Comparison of ENCODE assay signal across 8 mouse cellular contexts in genomic region chr5:122379374-122380155, GRCm38 (mm10). TPM values are rescaled to one million over a fixed set of nuclear protein-coding genes. Genes with fewer than 3 reads are reported as not detected.
A peak's percentile ranks its signal among the peaks of the same experiment; 100 is the strongest.
DNase-seq lines count a peak whose midpoint lies in the region; ATAC-seq and TF ChIP-seq lines count a peak whose summit lies in the region.

No protein-coding gene starts in this region.

- no peaks in the 10 kb centered on the region for H3K4me1 ChIP-seq in lung, embryonic 15.5 days
- no peaks in the 10 kb centered on the region for H3K4me1 ChIP-seq in olfactory bulb, adult 2 months (ENCODE audit: control insufficient read depth, insufficient read depth, low read length)

- peak; percentile 69 to 93 for ATAC-seq in hematopoietic stem cell, adult 5-6 weeks (replicated peaks in 1 of 2; ENCODE audit: insufficient read depth in 1 of 2, low FRiP score in 2 of 2, low TSS enrichment in 1 of 2, low read depth in 1 of 2, poor library complexity in 2 of 2, severe bottlenecking in 2 of 2)
- ATAC-seq in lung, embryonic 15.5 days (ENCODE audit: borderline replicate concordance, extremely low read depth, low FRiP score, low TSS enrichment): peak; percentile 55; the same call in 1 of the 2 replicates

- no peak for TF ChIP-seq POLR2A in brain, embryonic 14.5 days (IDR thresholded peaks at IDR 0.05; ENCODE audit: borderline replicate concordance, extremely low read depth, insufficient read depth, insufficient read length, poor library complexity, severe bottlenecking)
- no peak for TF ChIP-seq POLR2A in olfactory bulb, adult 2 months (IDR thresholded peaks at IDR 0.05; ENCODE audit: insufficient read depth, low read depth, low read length)

- WGBS in lung, embryonic 15.5 days: 47% methylated on average over 11 of the region's 11 CpGs
- WGBS in olfactory bulb, adult 2 months: 49% methylated on average over 11 of the region's 11 CpGs

- no peak overlapping the region for H3K9ac ChIP-seq in lung, embryonic 15.5 days

- TF ChIP-seq CTCF in brain, embryonic 14.5 days (IDR thresholded peaks at IDR 0.05; ENCODE audit: borderline replicate concordance, extremely low read depth, insufficient read depth, insufficient read length): peak; percentile 92
- TF ChIP-seq CTCF in olfactory bulb, adult 2 months (IDR thresholded peaks at IDR 0.05; ENCODE audit: insufficient read depth, low read depth, low read length): peak; percentile 71

- DNase-seq in ES-CJ7 (ENCODE audit: low read depth, low spot score): peak; percentile 87
- peak; percentile 86 for DNase-seq in brain, embryonic 14.5 days (ENCODE audit: low read depth)
- DNase-seq in fibroblast of lung, adult 2 months (ENCODE audit: low read depth): peak; percentile 46
- DNase-seq in layer of hippocampus, adult 8-10 months (ENCODE audit: low spot score in 2 of 2): peak; percentile 74 to 86
- peak; percentile 81 for DNase-seq in thymus, postnatal 0 days (ENCODE audit: low spot score)

- H3K36me3 ChIP-seq in lung, embryonic 15.5 days: peaks cover 36% of the 10 kb centered on the region

- no peaks in the 10 kb centered on the region for H3K9me3 ChIP-seq in lung, embryonic 15.5 days

- no peak overlapping the region for H3K4me3 ChIP-seq in lung, embryonic 15.5 days
- H3K4me3 ChIP-seq in olfactory bulb, adult 2 months (ENCODE audit: insufficient read depth, low read depth, low read length): no peak overlapping the region

- no peak overlapping the region for H3K27ac ChIP-seq in lung, embryonic 15.5 days
- H3K27ac ChIP-seq in olfactory bulb, adult 2 months (ENCODE audit: insufficient read depth, low read depth, low read length): no peak overlapping the region

- no peaks in the 10 kb centered on the region for H3K27me3 ChIP-seq in lung, embryonic 15.5 days

- no peak overlapping the region for H3K4me2 ChIP-seq in lung, embryonic 15.5 days

RNA-seq across cellular contexts. Expression of gene Fam216a, which starts 7.4 kb away (rescaled TPM):
- polyA plus RNA-seq in brain, embryonic 14.5 days (2012; rRNA removed): 127 and 158 TPM in 2 replicates
- 45.0 and 52.0 TPM in 2 replicates for total RNA-seq in hematopoietic stem cell, adult 5-6 weeks (2017)
- 10 to 100 TPM; 70.9 to 74.0 (median 72.8) TPM for total RNA-seq in layer of hippocampus, adult 8-10 months (2022)
- polyA plus RNA-seq in lung, embryonic 15.5 days (2015; fragmentation: Nextera tagmentation; extraction: Ambion mirVana): 72.4 and 74.9 TPM in 2 replicates
- polyA plus RNA-seq in olfactory bulb, adult 2 months (2012; ENCODE audit: insufficient read depth, insufficient read length, low replicate concordance, missing spikeins): not detected in 2 replicates
- 91.0 and 92.1 TPM in 2 replicates for polyA plus RNA-seq in thymus, postnatal 0 days (2015; fragmentation: Nextera tagmentation; extraction: Ambion mirVana)

RNA-seq across cellular contexts. Expression of gene Gpn3, which starts 7.9 kb away (rescaled TPM):
- polyA plus RNA-seq in brain, embryonic 14.5 days (2012; rRNA removed): 40.1 and 64.1 TPM in 2 replicates
- total RNA-seq in hematopoietic stem cell, adult 5-6 weeks (2017): 36.6 and 50.0 TPM in 2 replicates
- 10 to 100 TPM; 20.7 to 29.4 (median 27.1) TPM for total RNA-seq in layer of hippocampus, adult 8-10 months (2022)
- polyA plus RNA-seq in lung, embryonic 15.5 days (2015; fragmentation: Nextera tagmentation; extraction: Ambion mirVana): 70.5 and 70.7 TPM in 2 replicates
- not detected in 2 replicates for polyA plus RNA-seq in olfactory bulb, adult 2 months (2012; ENCODE audit: insufficient read depth, insufficient read length, low replicate concordance, missing spikeins)
- polyA plus RNA-seq in thymus, postnatal 0 days (2015; fragmentation: Nextera tagmentation; extraction: Ambion mirVana): 91.2 and 93.3 TPM in 2 replicates

RNA-seq across cellular contexts. Expression of gene Arpc3, which starts 12.1 kb away (rescaled TPM):
- polyA plus RNA-seq in brain, embryonic 14.5 days (2012; rRNA removed): 265 and 282 TPM in 2 replicates
- 691 and 855 TPM in 2 replicates for total RNA-seq in hematopoietic stem cell, adult 5-6 weeks (2017)
- 100 to 1,000 TPM; 232 to 259 (median 252) TPM for total RNA-seq in layer of hippocampus, adult 8-10 months (2022)
- polyA plus RNA-seq in lung, embryonic 15.5 days (2015; fragmentation: Nextera tagmentation; extraction: Ambion mirVana): 152 and 160 TPM in 2 replicates
- 430 TPM in 1 of 2 replicates, not detected in the other for polyA plus RNA-seq in olfactory bulb, adult 2 months (2012; ENCODE audit: insufficient read depth, insufficient read length, low replicate concordance, missing spikeins)
- 238 TPM in 2 replicates for polyA plus RNA-seq in thymus, postnatal 0 days (2015; fragmentation: Nextera tagmentation; extraction: Ambion mirVana)

RNA-seq across cellular contexts. Expression of gene Vps29, which starts 25.4 kb away (rescaled TPM):
- polyA plus RNA-seq in brain, embryonic 14.5 days (2012; rRNA removed): 135 and 150 TPM in 2 replicates
- 57.3 and 63.2 TPM in 2 replicates for total RNA-seq in hematopoietic stem cell, adult 5-6 weeks (2017)
- total RNA-seq in layer of hippocampus, adult 8-10 months (2022): 100 to 1,000 TPM; 164 to 207 (median 188) TPM
- 211 and 224 TPM in 2 replicates for polyA plus RNA-seq in lung, embryonic 15.5 days (2015; fragmentation: Nextera tagmentation; extraction: Ambion mirVana)
- polyA plus RNA-seq in olfactory bulb, adult 2 months (2012; ENCODE audit: insufficient read depth, insufficient read length, low replicate concordance, missing spikeins): 225 TPM in 1 of 2 replicates, not detected in the other
- 198 and 215 TPM in 2 replicates for polyA plus RNA-seq in thymus, postnatal 0 days (2015; fragmentation: Nextera tagmentation; extraction: Ambion mirVana)

RNA-seq across cellular contexts. Expression of gene Rad9b, which starts 25.5 kb away (rescaled TPM):
- 21.8 and 24.6 TPM in 2 replicates for polyA plus RNA-seq in brain, embryonic 14.5 days (2012; rRNA removed)
- 14.4 and 24.3 TPM in 2 replicates for total RNA-seq in hematopoietic stem cell, adult 5-6 weeks (2017)
- 1 to 10 TPM; 3.2 to 5.0 (median 4.1) TPM for total RNA-seq in layer of hippocampus, adult 8-10 months (2022)
- 7.7 and 9.2 TPM in 2 replicates for polyA plus RNA-seq in lung, embryonic 15.5 days (2015; fragmentation: Nextera tagmentation; extraction: Ambion mirVana)
- polyA plus RNA-seq in olfactory bulb, adult 2 months (2012; ENCODE audit: insufficient read depth, insufficient read length, low replicate concordance, missing spikeins): not detected in 2 replicates
- polyA plus RNA-seq in thymus, postnatal 0 days (2015; fragmentation: Nextera tagmentation; extraction: Ambion mirVana): 11.5 and 12.3 TPM in 2 replicates

Comparison
In these comparisons a context has a peak if more than half of its experiments do, and no peak if none do; other contexts are left out.
1. RNA of gene Fam216a, which starts 7.4 kb away (polyA plus RNA-seq): 127 to 158 TPM in brain, embryonic 14.5 days, 91.0 to 92.1 TPM in thymus, postnatal 0 days and 72.4 to 74.9 TPM in lung, embryonic 15.5 days; not detected in olfactory bulb, adult 2 months; every median in the first group is over 10 times any median in the second.
2. RNA of gene Gpn3, which starts 7.9 kb away (polyA plus RNA-seq): 91.2 to 93.3 TPM in thymus, postnatal 0 days, 70.5 to 70.7 TPM in lung, embryonic 15.5 days and 40.1 to 64.1 TPM in brain, embryonic 14.5 days; not detected in olfactory bulb, adult 2 months; every median in the first group is over 10 times any median in the second.
3. Peak in every context shown above with its lines, with median percentiles within 50 percentile points of each other: DNase-seq.